Mouse (Mus musculus): Measurements from ENCODE around the gene H2-DMa. TPM values are rescaled to one million over a fixed set of nuclear protein-coding genes. Genes with fewer than 3 reads are reported as not detected.
"Not testable (repeated sequence)": the region's sequence is repeated elsewhere in the genome, so short reads cannot be mapped to it uniquely, and the experiment has no call there.

Gene H2-DMa
- total RNA-seq, 2 experiments from 2014 or later: 17.2 to 20.4 TPM

DNA sequence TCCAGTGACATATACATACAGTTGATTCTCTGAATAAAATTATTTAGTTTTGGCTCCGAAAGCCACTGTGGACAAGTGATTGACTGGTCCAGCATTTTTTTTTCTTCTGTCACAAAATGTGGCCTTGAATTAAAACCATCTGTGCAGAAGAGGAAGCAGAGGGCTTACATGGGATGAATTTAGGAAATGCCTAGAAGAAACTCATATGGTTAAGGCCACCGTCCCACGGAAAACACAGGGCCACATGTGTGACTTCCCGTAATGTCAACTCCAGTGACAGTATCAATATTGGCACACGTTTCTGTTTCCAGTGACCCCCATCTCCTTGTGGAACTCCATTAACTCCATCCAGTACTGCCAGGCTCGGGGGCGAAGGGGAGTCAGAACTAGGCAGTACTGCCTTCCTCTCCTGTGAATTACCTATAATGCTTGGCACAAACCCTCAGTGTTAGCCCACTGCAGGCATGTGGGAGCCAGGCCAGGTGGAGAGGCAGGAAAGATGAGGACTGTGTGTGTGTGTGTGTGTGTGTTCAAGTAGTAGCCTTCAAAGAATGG lies 23.2 kb downstream of the H2-DMa start:
- no peak for ATAC-seq (replicated peaks; ENCODE audit: low FRiP score, poor library complexity, severe bottlenecking)

GRCm38 (mm10) chr17:34143033-34143432 lies 23.7 kb downstream of the H2-DMa start, which contains the start of gene H2-DMb2:
TSS of gene H2-DMb2 (plus strand) at chr17:34143307.
- ATAC-seq (replicated peaks; ENCODE audit: low FRiP score, poor library complexity, severe bottlenecking): no peak

DNA sequence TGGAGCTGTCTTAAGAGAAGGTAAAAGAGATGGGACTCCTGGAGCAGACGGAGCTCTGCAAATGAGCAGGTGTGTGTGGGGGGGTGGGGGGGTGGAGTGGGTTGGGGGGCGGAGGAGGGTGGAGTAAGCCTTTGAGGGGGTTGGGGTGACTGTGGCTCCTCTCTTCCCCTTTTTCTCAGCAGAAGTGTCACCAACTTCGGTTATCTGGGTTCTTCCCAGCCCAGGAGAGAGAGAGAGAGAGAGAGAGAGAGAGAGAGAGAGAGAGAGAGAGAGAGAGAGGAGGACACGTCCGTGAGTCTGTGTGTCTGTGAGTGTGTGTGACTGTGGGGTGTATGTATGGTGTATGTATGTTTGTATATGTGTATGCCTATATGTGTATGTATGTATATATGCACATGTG lies 24.1 kb downstream of the H2-DMa start:
- ATAC-seq (replicated peaks; ENCODE audit: low FRiP score, poor library complexity, severe bottlenecking): no peak

- ATAC-seq (replicated peaks; ENCODE audit: low FRiP score, poor library complexity, severe bottlenecking): not testable (repeated sequence)
These were observed 24.9 kb downstream of the H2-DMa start for GRCm38 (mm10) chr17:34144221-34144620.

GRCm38 (mm10) chr17:34144960-34145371 lies 25.6 kb downstream of the H2-DMa start:
- no peak for ATAC-seq (replicated peaks; ENCODE audit: low FRiP score, poor library complexity, severe bottlenecking)

- no peak for ATAC-seq (replicated peaks; ENCODE audit: low FRiP score, poor library complexity, severe bottlenecking)
These were observed 33.6 kb downstream of the H2-DMa start, which contains the start of gene H2-DMb1 for GRCm38 (mm10) chr17:34152923-34153322. TSS of gene H2-DMb1 (plus strand) at chr17:34153072.

DNA sequence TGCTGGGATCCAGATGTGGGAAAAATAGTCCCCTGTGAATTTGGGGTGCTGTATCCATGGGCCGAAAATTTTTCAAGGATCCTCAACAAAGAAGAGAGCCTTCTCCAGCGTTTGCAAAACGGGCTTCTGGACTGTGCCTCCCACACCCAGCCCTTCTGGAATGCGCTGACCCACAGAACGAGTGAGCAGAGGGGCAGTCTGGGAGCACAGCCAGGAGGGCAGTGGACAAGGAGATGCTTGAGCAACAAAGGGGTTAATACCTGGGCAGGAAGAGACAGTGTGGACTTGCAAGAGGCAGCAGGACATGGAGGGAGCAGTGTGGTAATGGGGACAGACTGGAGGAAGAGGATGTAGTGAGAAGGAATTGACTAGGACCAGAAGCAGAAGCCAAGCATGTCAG lies 36.2 kb downstream of the H2-DMa start:
- no peak for ATAC-seq (replicated peaks; ENCODE audit: low FRiP score, poor library complexity, severe bottlenecking)

- ATAC-seq (replicated peaks; ENCODE audit: low FRiP score, poor library complexity, severe bottlenecking): no peak
These were observed 45.0 kb downstream of the H2-DMa start for GRCm38 (mm10) chr17:34164202-34164895.

DNA sequence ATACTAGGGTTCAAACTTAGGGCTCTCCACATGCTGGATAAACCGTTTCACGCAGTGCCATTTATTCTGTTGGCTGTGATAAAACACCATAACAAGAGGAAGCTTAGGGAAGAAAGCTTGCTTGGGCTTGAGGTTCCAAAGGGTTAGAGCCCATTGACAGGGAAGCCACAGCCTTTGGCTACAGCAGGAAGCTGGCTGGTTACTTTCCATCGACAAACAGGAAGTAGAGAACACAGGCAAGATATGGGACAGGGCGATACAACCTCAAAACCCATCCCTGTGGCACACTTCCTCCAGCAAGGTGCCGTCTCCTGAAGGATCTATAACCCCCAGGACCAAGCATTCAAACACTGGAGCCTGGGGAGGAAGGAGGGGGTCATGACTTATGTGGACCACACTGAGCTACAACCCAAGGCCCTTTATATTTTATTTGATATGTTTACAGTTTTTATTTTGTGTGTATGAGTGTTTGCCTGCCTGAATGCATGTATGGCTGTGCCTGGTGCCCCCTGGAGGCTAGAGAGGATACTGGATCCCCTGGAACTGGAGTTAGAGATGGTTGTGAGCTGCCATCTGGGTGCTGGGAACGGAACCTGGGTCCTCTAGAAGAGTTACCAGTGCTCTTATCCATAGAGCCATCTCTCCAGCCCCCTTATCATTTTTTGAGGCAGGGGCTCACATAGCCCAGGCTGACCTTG lies 45.8 kb downstream of the H2-DMa start:
- no peak for ATAC-seq (replicated peaks; ENCODE audit: low FRiP score, poor library complexity, severe bottlenecking)

DNA sequence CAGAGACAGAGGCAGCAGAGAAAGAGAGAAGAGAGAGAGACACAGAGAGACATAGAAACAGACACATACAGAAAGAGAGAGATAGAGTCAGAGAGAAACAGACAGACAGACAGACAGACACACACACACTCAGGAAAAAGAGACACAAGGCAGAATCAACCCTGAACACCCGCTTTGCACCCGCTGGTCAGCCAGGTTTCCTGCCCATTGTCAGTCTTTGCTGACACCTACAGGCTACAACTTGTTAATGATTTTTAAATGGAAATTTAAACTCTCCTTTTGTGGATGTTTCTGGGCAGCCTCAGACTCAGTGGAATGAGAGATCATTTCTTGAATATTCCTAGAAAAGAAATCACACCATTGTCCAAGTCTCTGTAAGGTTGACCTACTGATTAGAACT lies 49.9 kb downstream of the H2-DMa start:
- ATAC-seq (replicated peaks; ENCODE audit: low FRiP score, poor library complexity, severe bottlenecking): no peak

GRCm38 (mm10) chr17:34170487-34170876 lies 51.1 kb downstream of the H2-DMa start:
- peak; percentile 63; the same call in 1 of the 2 replicates for ATAC-seq (replicated peaks; ENCODE audit: low FRiP score, poor library complexity, severe bottlenecking)

GRCm38 (mm10) chr17:34170877-34171498 lies 51.6 kb downstream of the H2-DMa start:
- ATAC-seq (replicated peaks; ENCODE audit: low FRiP score, poor library complexity, severe bottlenecking): peak; percentile 90

- ATAC-seq (replicated peaks; ENCODE audit: low FRiP score, poor library complexity, severe bottlenecking): no peak
These were observed 53.2 kb downstream of the H2-DMa start for GRCm38 (mm10) chr17:34172528-34172927.

GRCm38 (mm10) chr17:34174075-34174474 lies 54.7 kb downstream of the H2-DMa start:
- no peak for ATAC-seq (replicated peaks; ENCODE audit: low FRiP score, poor library complexity, severe bottlenecking)

DNA sequence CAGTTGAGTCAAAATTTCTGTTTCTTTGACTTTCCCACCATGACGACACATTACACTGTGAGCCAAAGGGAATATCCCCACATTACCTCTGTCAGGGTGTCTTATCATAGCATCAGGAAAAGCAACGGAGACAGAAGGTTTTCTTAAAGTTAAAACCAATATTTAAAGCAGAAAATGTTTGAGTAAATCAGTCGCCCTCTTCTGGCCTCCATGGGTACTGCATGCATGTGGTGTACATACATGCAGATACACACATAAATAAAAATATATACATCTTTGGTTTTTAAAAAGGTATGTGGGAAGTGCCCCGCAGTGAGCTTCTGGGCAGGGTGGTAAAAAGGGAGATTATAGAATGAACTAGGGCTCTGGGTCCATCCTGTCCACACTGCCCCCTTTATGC lies 57.8 kb downstream of the H2-DMa start:
- no peak for ATAC-seq (replicated peaks; ENCODE audit: low FRiP score, poor library complexity, severe bottlenecking)

DNA sequence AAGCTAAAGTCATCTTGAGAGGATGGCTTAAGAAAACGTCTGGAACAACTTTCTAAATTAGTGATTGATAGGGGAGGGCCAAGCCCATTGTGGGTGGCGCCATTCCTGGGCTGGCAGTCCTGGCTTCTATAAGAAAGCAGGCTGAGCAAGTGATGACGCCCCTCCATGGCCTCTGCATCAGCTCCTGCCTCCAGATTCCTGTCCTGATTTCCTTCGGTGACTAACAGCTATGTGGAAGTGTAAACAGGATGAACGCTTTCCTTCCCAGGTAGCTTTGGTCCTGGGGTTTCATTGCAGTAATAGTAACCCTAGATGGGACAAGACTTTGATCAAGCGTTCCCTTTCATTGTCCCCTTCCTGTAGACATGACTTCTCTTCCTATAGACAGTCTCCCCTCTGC lies 59.7 kb downstream of the H2-DMa start:
- no peak for ATAC-seq (replicated peaks; ENCODE audit: low FRiP score, poor library complexity, severe bottlenecking)

DNA sequence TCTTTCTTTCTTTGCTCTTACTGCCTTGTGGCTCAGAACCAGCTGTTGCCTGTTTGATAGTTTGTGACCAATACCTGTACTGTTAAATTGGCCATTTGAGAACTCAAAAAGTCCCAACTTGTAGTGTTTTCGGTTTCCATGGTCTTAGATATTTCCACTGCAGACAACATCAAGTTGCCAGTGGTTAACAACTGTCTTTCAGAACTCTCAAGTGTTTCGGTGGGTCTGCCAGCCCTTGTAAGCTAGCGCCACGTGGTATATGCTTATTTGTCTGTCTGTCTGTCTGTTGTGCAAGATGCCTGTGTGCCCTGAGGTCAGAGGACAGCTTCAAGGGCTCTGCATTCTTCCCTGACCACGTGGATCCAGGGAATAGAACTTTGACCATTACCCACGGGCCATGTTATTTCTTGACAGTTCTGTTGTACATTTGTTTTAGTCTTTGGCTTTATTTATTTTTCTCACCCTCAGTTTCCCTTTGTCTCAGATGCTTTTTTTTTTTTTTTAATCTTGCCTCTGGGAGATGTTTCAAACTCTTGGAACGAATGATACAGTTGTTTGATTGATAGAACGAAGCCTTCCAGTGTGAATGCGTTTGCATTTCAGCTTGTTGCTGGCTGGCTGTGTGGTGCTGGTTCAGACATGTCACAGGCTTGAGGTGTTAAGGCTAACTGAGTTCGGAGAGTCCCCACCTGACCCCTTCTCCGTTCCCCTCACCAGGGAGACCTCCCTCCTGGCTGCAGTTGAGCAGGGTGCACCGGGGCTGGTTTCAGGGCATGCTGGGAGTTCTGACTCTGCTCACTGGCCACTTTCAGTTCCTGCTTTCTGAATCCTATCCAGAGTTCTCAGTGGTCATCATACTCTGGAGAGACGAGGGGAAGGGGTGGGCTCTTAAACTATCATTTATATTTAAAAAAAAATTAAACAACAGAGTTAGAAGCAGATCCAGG lies 60.8 kb downstream of the H2-DMa start:
- ATAC-seq (replicated peaks; ENCODE audit: low FRiP score, poor library complexity, severe bottlenecking): no peak

DNA sequence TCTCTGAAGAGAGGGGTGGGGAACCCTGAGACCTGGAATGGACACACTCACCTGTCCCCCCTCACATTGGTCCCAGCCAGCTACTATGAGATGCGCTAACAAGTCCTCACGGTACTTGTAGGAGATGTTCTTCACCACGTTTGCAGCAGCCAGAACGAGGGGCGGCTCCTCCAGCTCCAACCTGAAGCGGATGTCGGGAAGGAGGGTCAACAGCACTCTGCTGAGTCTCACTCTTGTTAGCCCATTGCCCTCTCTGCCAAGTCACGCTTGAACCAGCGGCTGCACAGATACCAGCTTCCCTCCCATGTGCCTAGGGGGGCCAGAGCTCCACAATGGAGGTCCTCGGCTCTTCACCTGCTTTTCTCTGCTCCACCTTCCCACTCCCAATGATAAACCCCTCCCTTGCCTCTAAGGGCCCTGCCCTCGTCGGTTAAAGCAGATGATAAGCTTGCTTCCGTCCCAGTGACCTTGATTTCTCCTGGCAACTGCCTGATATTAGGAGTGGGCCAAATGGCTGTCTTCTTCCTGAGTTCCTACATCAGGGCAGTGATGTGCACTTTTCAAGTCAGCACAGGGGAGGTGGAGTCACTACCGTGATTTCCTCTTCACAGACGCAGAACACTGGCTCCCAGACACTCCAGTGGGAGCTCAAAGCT lies 64.4 kb downstream of the H2-DMa start:
- no peak for ATAC-seq (replicated peaks; ENCODE audit: low FRiP score, poor library complexity, severe bottlenecking)

GRCm38 (mm10) chr17:34185526-34185925 lies 66.2 kb downstream of the H2-DMa start:
- no peak for ATAC-seq (replicated peaks; ENCODE audit: low FRiP score, poor library complexity, severe bottlenecking)

Measured in erythroid progenitor cell, adult 5-6 weeks (primary cell).